Mouse (Mus musculus) stomach, postnatal 0 days (tissue): ENCODE measurements around the gene Clec1a. TPM values are rescaled to one million over a fixed set of nuclear protein-coding genes. Genes with fewer than 3 reads are reported as not detected.
"Not testable (repeated sequence)": the region's sequence is repeated elsewhere in the genome, so short reads cannot be mapped to it uniquely, and the experiment has no call there.

Source experiments
- ATAC-seq: fragments of 200-750 bp; cut with Nextera tagmentation; 2 replicates; pipeline ENCODE4 v1.8.0; 2017; ENCODE audit not compliant: low FRiP score, low TSS enrichment
- DNase-seq: peaks from one replicate; pipeline ENCODE4 v3.0.0-alpha.2; 2016; ENCODE audit warnings: low spot score
- H3K27ac ChIP-seq: fragments of 300-500 bp; sonication (generic); replicated peaks from 2 replicates; pipeline ENCODE4 v1.5.1; 2014; ENCODE audit warnings: mild to moderate bottlenecking, control low read depth
- H3K27me3 ChIP-seq: fragments of 300-500 bp; sonication (generic); 2 replicates; pipeline ENCODE4 v1.6.1; 2014; ENCODE audit warnings: low read length; ENCODE audit not compliant: control insufficient read depth, insufficient read depth
- H3K36me3 ChIP-seq: fragments of 300-500 bp; sonication (generic); 2 replicates; pipeline ENCODE4 v1.6.1; 2014; ENCODE audit warnings: low read length, mixed read lengths; ENCODE audit not compliant: control insufficient read depth, insufficient read depth
- H3K4me1 ChIP-seq: fragments of 300-500 bp; sonication (generic); replicated peaks from 2 replicates; pipeline ENCODE4 v1.6.1; 2014; ENCODE audit warnings: antibody characterized with exemption; ENCODE audit not compliant: control insufficient read depth, insufficient read depth
- H3K4me2 ChIP-seq: fragments of 300-500 bp; sonication (generic); replicated peaks from 2 replicates; pipeline ENCODE4 v1.6.1; 2014; ENCODE audit warnings: low read depth, mild to moderate bottlenecking, control low read depth, moderate library complexity
- H3K4me3 ChIP-seq: fragments of 300-500 bp; sonication (generic); 2 replicates; pipeline ENCODE4 v1.5.1; 2014; ENCODE audit warnings: low read depth, low read length, control low read depth
- H3K9ac ChIP-seq: fragments of 300-500 bp; sonication (generic); 2 replicates; pipeline ENCODE4 v1.6.1; 2014; ENCODE audit warnings: mild to moderate bottlenecking, low read length, control low read depth, mixed read lengths
- H3K9me3 ChIP-seq: fragments of 300-500 bp; sonication (generic); 2 replicates; pipeline ENCODE4 v1.6.1; 2016; ENCODE audit warnings: low read length; ENCODE audit not compliant: control insufficient read depth
- CTCF ChIP-seq: IDR thresholded peaks from 2 replicates; pipeline ENCODE4 v1.5.1; 2016; ENCODE audit warnings: antibody characterized with exemption, low read depth, mild to moderate bottlenecking, moderate library complexity
- EP300 ChIP-seq: optimal IDR thresholded peaks from 2 replicates; pipeline ENCODE3; 2016; ENCODE audit warnings: antibody characterized with exemption
- WGBS: fragments of 180-500 bp; shearing (Covaris S2); extraction: QIAGEN DNeasy Blood & Tissue Kit; methylation state at CpG from one replicate; pipeline ENCODE4 v1.1.7; 2014; 5-methylcytosine and 5-hydroxymethylcytosine counted together
- polyA plus RNA-seq: library from polyadenylated mRNA; unstranded; fragments of >200 nt; fragmentation: Nextera tagmentation; extraction: Ambion mirVana; gene quantifications from 2 replicates; pipeline ENCODE4 v1.2.1, GENCODE M21; 2015

Clec1a gene
- 0.85 and 1.2 TPM in 2 replicates for polyA plus RNA-seq

- no peak for ATAC-seq
- 53% methylated on average over 13 of the region's 13 CpGs for WGBS
- DNase-seq, result no peak
- no peaks in the 10 kb centered on the region for H3K4me1 ChIP-seq
- no peaks in the 10 kb centered on the region for H3K36me3 ChIP-seq
- H3K9me3 ChIP-seq, result no peaks in the 10 kb centered on the region
- no peaks in the 10 kb centered on the region for H3K27me3 ChIP-seq
- H3K4me2 ChIP-seq, result no peak within 1 kb of the TSS; the same call in 1 of the 2 replicates
- no peak within 1 kb of the TSS for H3K27ac ChIP-seq
- no peak within 1 kb of the TSS for H3K9ac ChIP-seq
- no peak within 1 kb of the TSS; the same call in 1 of the 2 replicates for H3K4me3 ChIP-seq
- TF ChIP-seq EP300 (no peak), CTCF (no peak)
Measured at GRCm38 (mm10) chr6:129451411-129452039, at the start of gene Clec1a. Clec1a (minus strand) TSS chr6:129452000.

GRCm38 (mm10) chr6:129499516-129499915, 47.7 kb upstream of the Clec1a start:
- H3K27ac ChIP-seq, H3K9ac ChIP-seq, H3K4me2 ChIP-seq, ATAC-seq, DNase-seq, H3K4me1 ChIP-seq, H3K4me3 ChIP-seq, H3K9me3 ChIP-seq, H3K36me3 ChIP-seq, H3K27me3 ChIP-seq: not testable (repeated sequence)
- 87% methylated on average over 1 of the region's 1 CpGs for WGBS

- Histone ChIP-seq H3K4me1 (no peaks in the 10 kb centered on the region), H3K27ac (no peak overlapping the region), H3K4me3 (no peak overlapping the region), H3K4me2 (no peak overlapping the region), H3K9me3 (no peaks in the 10 kb centered on the region), H3K27me3 (no peaks in the 10 kb centered on the region), H3K9ac (no peak overlapping the region), H3K36me3 (no peaks in the 10 kb centered on the region)
- no peak for DNase-seq
- ATAC-seq, result no peak
- 65% methylated on average over 3 of the region's 3 CpGs for WGBS
- no peak for TF ChIP-seq EP300
- no peak for TF ChIP-seq CTCF
Measured at GRCm38 (mm10) chr6:129497345-129498218, 45.8 kb upstream of the Clec1a start.

GRCm38 (mm10) chr6:129494924-129495323, 43.1 kb upstream of the Clec1a start:
- WGBS, result 73% methylated on average over 4 of the region's 4 CpGs
- Histone ChIP-seq H3K4me1 (no peaks in the 10 kb centered on the region), H3K9ac (no peak overlapping the region), H3K4me2 (no peak overlapping the region), H3K9me3 (no peaks in the 10 kb centered on the region), H3K27me3 (no peaks in the 10 kb centered on the region), H3K36me3 (no peaks in the 10 kb centered on the region), H3K27ac (no peak overlapping the region), H3K4me3 (no peak overlapping the region)
- ATAC-seq, result no peak
- no peak for TF ChIP-seq CTCF
- no peak for TF ChIP-seq EP300
- no peak for DNase-seq

- H3K4me1 ChIP-seq, result no peaks in the 10 kb centered on the region
- 43% methylated on average over 8 of the region's 8 CpGs for WGBS
- H3K36me3 ChIP-seq, result no peaks in the 10 kb centered on the region
- no peak overlapping the region for H3K9ac ChIP-seq
- H3K9me3 ChIP-seq, result no peaks in the 10 kb centered on the region
- no peak overlapping the region for H3K4me3 ChIP-seq
- no peaks in the 10 kb centered on the region for H3K27me3 ChIP-seq
- H3K4me2 ChIP-seq, result no peak overlapping the region
- no peak for ATAC-seq
- no peak overlapping the region for H3K27ac ChIP-seq
- DNase-seq, result no peak
- no peak for TF ChIP-seq EP300
- TF ChIP-seq CTCF, result no peak
Measured at GRCm38 (mm10) chr6:129480089-129480958, 28.5 kb upstream of the Clec1a start.
